Mouse (Mus musculus) natural killer cell, adult 2 months (primary cell): Measurements from ENCODE around the gene Fbxo42.

Experiments used
- DNase-seq, 2 experiments: peaks; one replicate each; pipeline ENCODE4 v3.0.0; 2022; ENCODE audit warnings: low spot score in 2 of 2

The Fbxo42 gene

GRCm38 (mm10) chr4:141251071-141251470 lies 103.4 kb downstream of the Fbxo42 start:
- DNase-seq: no peak

DNA sequence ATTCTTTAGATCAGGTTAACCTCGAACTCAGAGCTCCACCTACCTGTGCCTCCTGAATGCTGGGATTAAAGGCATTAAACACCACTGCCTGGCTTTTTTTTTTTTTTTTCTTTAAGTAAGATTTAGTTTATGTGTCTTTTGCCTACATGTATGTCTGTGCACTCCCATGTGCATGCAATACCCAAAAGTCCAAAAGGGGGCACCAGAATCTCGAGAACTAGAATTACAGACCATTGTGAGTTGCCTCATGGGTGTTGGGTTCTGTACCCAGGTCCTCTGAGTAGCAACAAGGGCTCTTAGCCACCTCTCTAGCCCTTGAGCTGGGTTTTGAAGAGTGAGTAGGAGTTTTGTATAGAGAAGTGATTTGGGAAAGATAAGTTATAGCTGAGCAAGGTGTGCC lies 104.9 kb downstream of the Fbxo42 start:
- no peak for DNase-seq
